Mouse (Mus musculus) heart, postnatal 0 days (tissue): ENCODE measurements around the gene Tmbim4.
A peak's percentile ranks its signal among the peaks of the same experiment; 100 is the strongest.

Experiments
- CTCF ChIP-seq: IDR thresholded peaks from 2 replicates; pipeline ENCODE4 v1.5.1; 2016; ENCODE audit warnings: antibody characterized with exemption, control low read depth, low read depth
- EP300 ChIP-seq: IDR thresholded peaks from 2 replicates; pipeline ENCODE4 v1.6.1; 2016; ENCODE audit warnings: antibody characterized with exemption, low read depth

DNA sequence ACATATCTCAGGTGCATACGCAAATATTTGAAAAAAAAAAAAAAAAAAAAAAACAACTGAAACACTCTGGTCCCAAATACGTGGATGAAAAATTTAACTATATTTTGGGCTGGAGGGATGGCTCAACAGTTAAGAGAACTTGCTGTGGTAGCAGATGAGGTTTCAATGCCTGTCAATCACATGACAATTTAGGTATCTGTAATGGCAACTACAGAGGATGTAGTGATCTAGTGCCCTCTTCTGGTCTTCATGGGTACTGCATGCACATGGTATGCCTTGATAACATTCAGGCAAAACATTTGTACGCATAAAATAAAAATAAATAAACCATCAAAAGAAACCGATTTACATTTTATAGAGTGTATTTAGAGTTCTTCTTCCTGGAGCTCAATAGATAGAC lies 69.4 kb downstream of the Tmbim4 start:
- TF ChIP-seq CTCF: peak; percentile 70
- TF ChIP-seq EP300: no peak
